Mouse (Mus musculus): ENCODE data around the gene Slc37a1. TPM values are rescaled to one million over a fixed set of nuclear protein-coding genes. Genes with fewer than 3 reads are reported as not detected.
"Not testable (repeated sequence)": the region's sequence is repeated elsewhere in the genome, so short reads cannot be mapped to it uniquely, and the experiment has no call there.

The Slc37a1 gene
- polyA plus RNA-seq, 1 experiment from 2014 or later: 3.3 TPM

DNA sequence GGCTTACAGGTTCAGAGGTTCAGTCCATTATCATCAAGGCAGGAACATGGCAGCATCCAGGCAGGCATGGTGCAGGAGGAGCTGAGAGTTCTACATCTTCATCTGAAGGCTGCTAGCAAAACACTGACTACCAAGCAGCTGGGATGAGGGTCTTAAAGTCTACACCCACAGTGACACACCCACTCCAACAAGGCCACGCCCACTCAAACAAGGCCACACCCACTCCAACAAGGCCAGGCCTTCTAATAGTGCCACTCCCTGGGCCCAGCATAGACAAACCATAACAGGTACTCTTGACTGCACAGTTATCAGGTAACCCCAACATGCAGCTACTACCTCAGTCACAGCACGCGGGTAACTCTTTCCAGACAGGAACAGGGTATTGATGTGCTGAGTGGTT, 68.1 kb downstream of the Slc37a1 start:
- ATAC-seq (ENCODE audit: low FRiP score, low TSS enrichment); H3K4me3 ChIP-seq (ENCODE audit: low read length); H3K4me1 ChIP-seq (ENCODE audit: control insufficient read depth, insufficient read depth, low read length); H3K27me3 ChIP-seq (ENCODE audit: control insufficient read depth, insufficient read depth, low read length); H3K27ac ChIP-seq (ENCODE audit: low read depth, low read length); H3K9ac ChIP-seq (ENCODE audit: low read depth, low read length); H3K9me3 ChIP-seq (ENCODE audit: control insufficient read depth, low read length); H3K36me3 ChIP-seq (ENCODE audit: control insufficient read depth, insufficient read depth, low read length); H3K4me2 ChIP-seq (replicated peaks; ENCODE audit: low read depth, low read length): not testable (repeated sequence)
- WGBS: 77% methylated on average over 3 of the region's 3 CpGs

DNA sequence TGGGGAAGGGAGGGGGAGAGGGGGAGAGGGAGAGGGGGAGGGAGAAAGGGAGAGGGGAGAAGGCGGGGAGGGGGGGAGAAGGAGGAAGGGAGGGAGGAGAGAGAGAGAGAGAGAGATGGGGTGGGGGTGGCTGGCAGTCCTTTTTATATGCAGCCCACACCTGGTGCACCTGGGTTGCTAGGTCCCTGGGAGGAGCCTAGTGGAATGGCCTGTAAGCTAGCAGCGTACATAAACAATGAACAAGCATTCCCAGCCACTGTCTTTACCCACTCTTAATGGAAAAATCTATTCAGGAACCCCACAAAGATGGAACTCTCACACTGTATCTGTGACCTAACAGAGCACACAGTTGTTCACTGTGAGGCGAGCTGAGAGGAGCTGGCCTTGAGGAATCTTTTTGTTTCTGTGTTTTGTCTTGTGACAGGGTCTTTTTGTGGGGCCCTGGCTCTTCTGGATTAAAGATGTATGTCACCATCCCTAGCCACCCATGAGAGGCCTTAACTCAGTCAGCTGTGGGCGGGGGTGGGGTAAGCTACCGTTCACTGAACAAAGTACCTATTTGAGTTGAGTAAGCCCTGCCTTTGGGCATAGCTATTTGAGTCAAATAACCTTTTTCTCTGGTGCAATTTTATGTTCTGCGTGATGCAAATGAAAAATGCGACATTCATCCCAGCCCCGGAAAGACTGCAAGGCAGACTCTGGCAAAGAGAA, 69.4 kb downstream of the Slc37a1 start:
- whole genome bisulfite sequencing: 40% methylated on average over 8 of the region's 8 CpGs

DNA sequence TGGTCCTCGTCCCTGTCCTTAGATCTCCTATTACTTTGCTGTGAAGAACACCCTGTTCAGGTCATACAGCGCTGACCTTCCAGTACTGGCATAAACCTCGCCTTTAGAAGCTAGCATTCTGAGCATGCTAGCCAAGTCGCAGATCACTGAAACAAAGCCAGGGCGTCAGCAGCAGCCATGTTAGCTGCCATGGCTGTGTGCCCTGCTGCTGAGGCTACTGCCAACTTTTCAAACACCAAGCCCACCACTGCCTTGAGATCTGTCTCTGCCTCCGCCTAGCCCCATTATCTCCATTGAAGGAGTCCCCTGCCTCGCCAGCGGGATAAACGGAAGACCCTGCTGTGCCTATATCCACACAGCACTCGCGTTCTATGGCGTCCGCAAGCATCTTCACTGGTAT, 74.0 kb downstream of the Slc37a1 start:
- H3K36me3 ChIP-seq (ENCODE audit: control insufficient read depth, insufficient read depth, low read length): no peaks in the 10 kb centered on the region
- H3K27ac ChIP-seq (ENCODE audit: low read depth, low read length): no peak overlapping the region
- no peaks in the 10 kb centered on the region for H3K4me1 ChIP-seq (ENCODE audit: control insufficient read depth, insufficient read depth, low read length)
- no peak overlapping the region for H3K4me3 ChIP-seq (ENCODE audit: low read length)
- H3K9ac ChIP-seq (ENCODE audit: low read depth, low read length): no peak overlapping the region
- ATAC-seq (ENCODE audit: low FRiP score, low TSS enrichment): no peak
- WGBS: 83% methylated on average over 13 of the region's 13 CpGs
- H3K27me3 ChIP-seq (ENCODE audit: control insufficient read depth, insufficient read depth, low read length): no peaks in the 10 kb centered on the region
- H3K4me2 ChIP-seq (replicated peaks; ENCODE audit: low read depth, low read length): no peak overlapping the region
- no peaks in the 10 kb centered on the region for H3K9me3 ChIP-seq (ENCODE audit: control insufficient read depth, low read length)

More for the DNA sequence above, 69.4 kb downstream of the Slc37a1 start:
- Histone ChIP-seq H3K4me2 (replicated peaks; ENCODE audit: low read depth, low read length) (no peak overlapping the region; the same call in 1 of the 2 replicates), H3K9ac (ENCODE audit: low read depth, low read length) (no peak overlapping the region), H3K9me3 (ENCODE audit: control insufficient read depth, low read length) (no peaks in the 10 kb centered on the region), H3K27me3 (ENCODE audit: control insufficient read depth, insufficient read depth, low read length) (no peaks in the 10 kb centered on the region), H3K4me1 (ENCODE audit: control insufficient read depth, insufficient read depth, low read length) (no peaks in the 10 kb centered on the region), H3K27ac (ENCODE audit: low read depth, low read length) (no peak overlapping the region), H3K4me3 (ENCODE audit: low read length) (no peak overlapping the region), H3K36me3 (ENCODE audit: control insufficient read depth, insufficient read depth, low read length) (no peaks in the 10 kb centered on the region)
- ATAC-seq (ENCODE audit: low FRiP score, low TSS enrichment): no peak

DNA sequence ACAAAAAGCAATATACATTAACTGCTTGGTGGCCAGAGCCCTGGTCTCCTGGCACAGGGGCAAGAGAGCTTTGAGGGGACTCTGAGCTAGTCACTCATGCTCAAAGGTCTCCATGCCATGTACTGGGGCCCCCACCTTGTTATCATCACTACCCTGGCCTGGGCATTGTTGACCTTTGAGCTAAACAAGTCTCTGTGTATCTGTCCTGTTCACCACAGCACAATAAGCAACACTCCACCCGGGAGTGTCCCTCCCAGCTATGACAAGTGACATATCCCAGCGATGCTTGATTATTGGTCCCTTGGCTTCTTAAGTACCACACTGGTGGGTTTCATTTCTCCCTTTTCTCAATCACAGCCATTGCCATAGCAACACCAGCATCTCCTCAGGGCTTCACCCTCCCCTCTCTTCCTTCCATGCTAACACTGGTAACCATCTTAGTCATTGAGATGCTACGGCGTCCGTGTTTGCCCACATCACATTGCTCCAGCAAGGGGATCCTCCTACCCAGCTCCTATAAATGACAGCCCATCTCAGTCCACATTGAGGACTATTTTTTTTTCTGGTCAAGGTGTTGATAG, 79.1 kb downstream of the Slc37a1 start:
- no peak overlapping the region for H3K4me3 ChIP-seq (ENCODE audit: low read length)
- ATAC-seq (ENCODE audit: low FRiP score, low TSS enrichment): no peak
- WGBS: 76% methylated on average over 5 of the region's 5 CpGs
- no peak overlapping the region for H3K27ac ChIP-seq (ENCODE audit: low read depth, low read length)
- no peak overlapping the region for H3K9ac ChIP-seq (ENCODE audit: low read depth, low read length)
- H3K9me3 ChIP-seq (ENCODE audit: control insufficient read depth, low read length): no peaks in the 10 kb centered on the region
- no peaks in the 10 kb centered on the region for H3K36me3 ChIP-seq (ENCODE audit: control insufficient read depth, insufficient read depth, low read length)
- no peak overlapping the region for H3K4me2 ChIP-seq (replicated peaks; ENCODE audit: low read depth, low read length)
- H3K27me3 ChIP-seq (ENCODE audit: control insufficient read depth, insufficient read depth, low read length): no peaks in the 10 kb centered on the region
- H3K4me1 ChIP-seq (ENCODE audit: control insufficient read depth, insufficient read depth, low read length): no peaks in the 10 kb centered on the region

DNA sequence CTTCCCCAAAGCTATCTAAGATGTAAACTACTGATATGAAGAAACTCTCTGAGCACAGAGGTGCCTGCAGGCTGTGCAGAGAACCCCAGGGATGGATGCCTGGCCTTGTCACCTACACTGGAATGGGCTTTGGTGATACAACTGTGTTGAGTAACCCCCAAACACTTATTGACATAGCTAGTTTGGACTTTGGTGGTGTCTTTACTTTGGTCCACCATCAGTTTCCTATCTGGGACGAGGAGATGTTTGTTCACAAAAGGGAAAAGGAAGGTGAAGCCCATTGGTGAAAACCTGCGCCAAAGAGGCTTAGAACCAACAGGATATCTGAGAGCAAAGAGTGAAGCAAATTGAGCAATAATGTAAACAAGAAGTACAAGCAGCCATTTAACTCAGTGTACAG, 83.6 kb downstream of the Slc37a1 start:
- no peaks in the 10 kb centered on the region for H3K9me3 ChIP-seq (ENCODE audit: control insufficient read depth, low read length)
- H3K27me3 ChIP-seq (ENCODE audit: control insufficient read depth, insufficient read depth, low read length): no peaks in the 10 kb centered on the region
- no peak overlapping the region for H3K9ac ChIP-seq (ENCODE audit: low read depth, low read length)
- no peak overlapping the region for H3K4me2 ChIP-seq (replicated peaks; ENCODE audit: low read depth, low read length)
- H3K4me3 ChIP-seq (ENCODE audit: low read length): no peak overlapping the region
- 91% methylated on average over 2 of the region's 2 CpGs for WGBS
- no peaks in the 10 kb centered on the region for H3K4me1 ChIP-seq (ENCODE audit: control insufficient read depth, insufficient read depth, low read length)
- H3K36me3 ChIP-seq (ENCODE audit: control insufficient read depth, insufficient read depth, low read length): no peaks in the 10 kb centered on the region
- no peak for ATAC-seq (ENCODE audit: low FRiP score, low TSS enrichment)
- H3K27ac ChIP-seq (ENCODE audit: low read depth, low read length): no peak overlapping the region

DNA sequence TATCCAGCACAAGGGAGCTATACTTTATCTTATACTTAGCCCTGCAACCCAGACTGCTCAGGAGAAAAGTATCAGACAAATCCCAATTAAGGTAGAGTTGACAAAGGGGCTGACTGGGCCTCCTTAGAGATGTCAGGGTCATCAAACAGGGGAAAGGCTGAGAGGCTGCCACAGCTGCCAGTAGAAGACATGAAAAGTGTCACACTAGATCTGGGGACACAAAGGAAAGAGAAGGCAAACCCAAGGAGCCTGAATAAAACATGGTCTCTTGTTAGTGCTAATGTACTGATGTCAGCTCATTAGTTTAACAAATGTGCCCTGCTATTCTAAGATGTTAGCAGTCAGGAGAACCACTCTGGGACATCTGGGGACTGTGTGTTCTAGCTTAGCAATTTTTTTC, 84.3 kb downstream of the Slc37a1 start:
- H3K4me3 ChIP-seq (ENCODE audit: low read length): no peak overlapping the region
- H3K4me2 ChIP-seq (replicated peaks; ENCODE audit: low read depth, low read length): no peak overlapping the region
- no peaks in the 10 kb centered on the region for H3K9me3 ChIP-seq (ENCODE audit: control insufficient read depth, low read length)
- no peak for ATAC-seq (ENCODE audit: low FRiP score, low TSS enrichment)
- H3K27ac ChIP-seq (ENCODE audit: low read depth, low read length): no peak overlapping the region
- H3K36me3 ChIP-seq (ENCODE audit: control insufficient read depth, insufficient read depth, low read length): no peaks in the 10 kb centered on the region
- no peaks in the 10 kb centered on the region for H3K4me1 ChIP-seq (ENCODE audit: control insufficient read depth, insufficient read depth, low read length)
- no peaks in the 10 kb centered on the region for H3K27me3 ChIP-seq (ENCODE audit: control insufficient read depth, insufficient read depth, low read length)
- no peak overlapping the region for H3K9ac ChIP-seq (ENCODE audit: low read depth, low read length)

DNA sequence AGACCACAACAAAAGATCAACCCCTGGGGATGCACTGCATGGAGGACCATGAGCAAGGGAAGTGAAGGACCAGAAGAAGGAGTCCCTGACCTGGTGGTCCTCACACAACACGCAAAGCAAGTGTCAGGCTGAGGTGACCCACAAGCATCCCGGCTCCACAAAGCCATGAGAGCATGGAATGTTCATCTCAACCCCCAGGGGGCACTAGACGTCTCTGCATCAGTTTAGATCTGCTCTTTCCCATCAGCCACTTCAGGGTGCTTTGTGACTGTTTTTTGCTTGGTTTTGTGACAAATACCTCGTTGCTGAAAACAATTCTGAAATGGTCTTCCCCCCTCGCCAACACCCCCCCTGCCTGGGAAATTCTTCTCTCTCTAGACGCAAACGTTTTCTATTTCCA, 91.4 kb downstream of the Slc37a1 start:
- 0 out of 2 replicates have a peak, but pooled peaks have one; percentile 10 for ATAC-seq (ENCODE audit: low FRiP score, low TSS enrichment)
- H3K4me2 ChIP-seq (replicated peaks; ENCODE audit: low read depth, low read length): no peak overlapping the region
- no peaks in the 10 kb centered on the region for H3K27me3 ChIP-seq (ENCODE audit: control insufficient read depth, insufficient read depth, low read length)
- no peaks in the 10 kb centered on the region for H3K36me3 ChIP-seq (ENCODE audit: control insufficient read depth, insufficient read depth, low read length)
- no peak overlapping the region for H3K4me3 ChIP-seq (ENCODE audit: low read length)
- WGBS: 14% methylated on average over 7 of the region's 7 CpGs
- no peak overlapping the region for H3K27ac ChIP-seq (ENCODE audit: low read depth, low read length)
- H3K9ac ChIP-seq (ENCODE audit: low read depth, low read length): no peak overlapping the region
- no peaks in the 10 kb centered on the region for H3K9me3 ChIP-seq (ENCODE audit: control insufficient read depth, low read length)
- no peaks in the 10 kb centered on the region for H3K4me1 ChIP-seq (ENCODE audit: control insufficient read depth, insufficient read depth, low read length)

DNA sequence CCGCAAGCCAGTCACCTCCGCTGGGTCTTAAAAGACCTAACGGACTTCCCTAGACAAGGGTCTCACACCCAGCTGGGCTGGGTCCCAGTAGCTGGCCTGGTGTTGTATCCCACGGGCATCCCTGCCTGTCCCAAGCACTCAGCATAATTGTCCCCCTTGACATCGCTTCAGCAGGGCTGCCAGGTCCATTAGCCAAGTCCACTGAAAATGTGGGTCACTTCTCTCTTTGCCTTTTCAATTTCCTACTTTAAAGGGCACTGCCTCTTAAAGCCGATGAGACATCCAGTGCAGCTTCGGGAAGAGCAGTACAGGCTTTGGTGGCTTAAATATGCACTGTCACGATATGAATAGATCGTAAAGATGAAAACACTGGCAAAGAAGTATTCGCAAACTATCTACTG, 91.8 kb downstream of the Slc37a1 start:
- Histone ChIP-seq H3K4me2 (replicated peaks; ENCODE audit: low read depth, low read length) (no peak overlapping the region), H3K9me3 (ENCODE audit: control insufficient read depth, low read length) (no peaks in the 10 kb centered on the region), H3K27me3 (ENCODE audit: control insufficient read depth, insufficient read depth, low read length) (peaks cover 2% of the 10 kb centered on the region; the same call in 1 of the 2 replicates), H3K4me3 (ENCODE audit: low read length) (no peak overlapping the region), H3K4me1 (ENCODE audit: control insufficient read depth, insufficient read depth, low read length) (no peaks in the 10 kb centered on the region; the same call in 1 of the 2 replicates), H3K9ac (ENCODE audit: low read depth, low read length) (no peak overlapping the region), H3K27ac (ENCODE audit: low read depth, low read length) (no peak overlapping the region), H3K36me3 (ENCODE audit: control insufficient read depth, insufficient read depth, low read length) (no peaks in the 10 kb centered on the region)
- no peak for ATAC-seq (ENCODE audit: low FRiP score, low TSS enrichment)
- WGBS: 68% methylated on average over 10 of the region's 10 CpGs

DNA sequence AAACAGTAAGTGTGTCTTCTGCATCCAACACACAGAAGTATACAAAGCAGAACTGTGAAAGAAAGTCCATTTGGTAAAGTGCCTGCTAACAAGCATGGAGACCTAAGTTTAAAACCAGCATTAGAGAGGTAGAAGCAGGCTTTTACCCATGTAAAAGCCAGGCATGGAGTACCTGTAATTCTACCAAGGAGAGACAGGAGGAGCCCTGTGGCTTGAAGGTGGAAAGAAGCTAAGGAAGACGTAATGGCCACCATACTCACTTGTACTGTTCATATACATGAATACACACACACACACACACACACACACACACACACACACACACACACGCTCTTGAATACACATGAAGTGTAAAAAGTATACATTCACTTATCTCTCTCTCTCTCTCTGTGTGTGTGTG, 92.5 kb downstream of the Slc37a1 start:
- Histone ChIP-seq H3K9ac (ENCODE audit: low read depth, low read length) (no peak overlapping the region), H3K36me3 (ENCODE audit: control insufficient read depth, insufficient read depth, low read length) (no peaks in the 10 kb centered on the region), H3K4me2 (replicated peaks; ENCODE audit: low read depth, low read length) (no peak overlapping the region), H3K4me1 (ENCODE audit: control insufficient read depth, insufficient read depth, low read length) (peaks cover under 1% of the 10 kb centered on the region; the same call in 1 of the 2 replicates), H3K4me3 (ENCODE audit: low read length) (no peak overlapping the region), H3K27ac (ENCODE audit: low read depth, low read length) (no peak overlapping the region), H3K27me3 (ENCODE audit: control insufficient read depth, insufficient read depth, low read length) (peaks cover 8% of the 10 kb centered on the region), H3K9me3 (ENCODE audit: control insufficient read depth, low read length) (no peaks in the 10 kb centered on the region)
- 80% methylated on average over 2 of the region's 2 CpGs for WGBS
- ATAC-seq (ENCODE audit: low FRiP score, low TSS enrichment): no peak

Measured in kidney, embryonic 14.5 days (tissue).